Mouse (Mus musculus) hindlimb bud, embryonic 11.5 days (tissue): ENCODE results near the gene Egr4.
A peak's percentile ranks its signal among the peaks of the same experiment; 100 is the strongest.

ENCODE experiments used
- DNase-seq: peaks from one replicate; pipeline ENCODE4 v3.0.0-alpha.2; 2012; ENCODE audit warnings: low read depth, low spot score; ENCODE audit errors: extremely low spot score

The Egr4 gene

GRCm38 (mm10) chr6:85496976-85497375 lies 16.4 kb downstream of the Egr4 start:
- DNase-seq = no peak

DNA sequence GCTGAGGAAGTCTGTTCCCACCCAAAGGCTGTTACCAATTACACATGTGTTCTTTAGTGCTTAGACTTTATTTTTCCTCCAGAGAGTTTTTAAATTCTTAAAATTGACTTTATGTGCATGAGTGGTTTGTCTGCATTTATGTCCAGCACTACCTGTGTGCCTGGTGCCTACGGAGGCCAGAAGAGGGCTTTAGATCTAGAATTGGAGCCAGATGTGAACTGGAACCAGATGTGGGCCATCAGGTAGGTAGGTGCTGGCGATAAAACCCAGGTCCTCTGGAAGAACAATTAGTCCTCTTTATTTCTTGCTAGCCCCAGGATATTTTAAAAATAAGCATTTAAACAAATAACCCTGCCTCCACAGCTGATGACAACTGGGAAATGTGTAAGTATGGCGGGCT lies 21.8 kb downstream of the Egr4 start:
- DNase-seq = peak; percentile 70

DNA sequence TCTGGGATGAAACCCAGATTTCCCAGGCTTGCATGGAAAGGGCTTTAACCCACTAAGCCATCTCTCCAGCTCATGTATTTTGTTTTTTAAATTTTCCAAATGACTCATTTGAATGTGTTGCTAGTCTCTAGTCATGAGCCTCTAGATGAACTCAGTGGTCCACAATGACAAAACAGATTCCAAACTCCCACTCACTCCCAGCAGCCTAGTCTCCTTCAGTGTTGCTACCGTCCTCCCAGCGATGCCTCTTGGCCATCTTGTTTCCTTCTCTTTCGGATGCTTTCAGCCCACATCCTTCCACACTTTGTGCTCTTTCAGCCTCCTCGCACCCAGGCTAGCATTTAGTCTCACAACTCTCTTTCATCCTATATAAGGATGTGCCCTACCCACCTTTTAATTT lies 23.1 kb downstream of the Egr4 start:
- no peak for DNase-seq

DNA sequence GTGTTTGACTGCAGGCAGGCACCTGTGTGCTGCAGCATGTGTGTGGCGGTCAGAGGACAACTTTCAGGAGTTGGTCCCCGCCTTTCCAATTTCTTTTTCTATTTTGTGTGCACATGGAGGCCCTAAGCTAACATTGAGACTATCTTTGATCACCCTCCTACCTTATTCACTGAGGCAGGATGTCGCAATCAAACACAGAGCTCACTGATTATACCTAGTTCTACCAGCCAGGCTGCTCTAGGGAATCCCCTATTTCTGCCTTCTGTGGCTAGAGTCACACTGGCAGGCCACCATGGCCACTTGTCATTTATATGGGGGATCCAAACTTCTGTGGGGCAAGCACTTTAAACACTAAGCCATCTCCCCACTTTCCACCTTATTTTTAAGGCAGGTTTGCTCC lies 23.7 kb downstream of the Egr4 start:
- DNase-seq = no peak

- DNase-seq = no peak
Observed at GRCm38 (mm10) chr6:85488510-85488909, 24.9 kb downstream of the Egr4 start.

GRCm38 (mm10) chr6:85485738-85486137 lies 27.7 kb downstream of the Egr4 start:
- no peak for DNase-seq

DNA sequence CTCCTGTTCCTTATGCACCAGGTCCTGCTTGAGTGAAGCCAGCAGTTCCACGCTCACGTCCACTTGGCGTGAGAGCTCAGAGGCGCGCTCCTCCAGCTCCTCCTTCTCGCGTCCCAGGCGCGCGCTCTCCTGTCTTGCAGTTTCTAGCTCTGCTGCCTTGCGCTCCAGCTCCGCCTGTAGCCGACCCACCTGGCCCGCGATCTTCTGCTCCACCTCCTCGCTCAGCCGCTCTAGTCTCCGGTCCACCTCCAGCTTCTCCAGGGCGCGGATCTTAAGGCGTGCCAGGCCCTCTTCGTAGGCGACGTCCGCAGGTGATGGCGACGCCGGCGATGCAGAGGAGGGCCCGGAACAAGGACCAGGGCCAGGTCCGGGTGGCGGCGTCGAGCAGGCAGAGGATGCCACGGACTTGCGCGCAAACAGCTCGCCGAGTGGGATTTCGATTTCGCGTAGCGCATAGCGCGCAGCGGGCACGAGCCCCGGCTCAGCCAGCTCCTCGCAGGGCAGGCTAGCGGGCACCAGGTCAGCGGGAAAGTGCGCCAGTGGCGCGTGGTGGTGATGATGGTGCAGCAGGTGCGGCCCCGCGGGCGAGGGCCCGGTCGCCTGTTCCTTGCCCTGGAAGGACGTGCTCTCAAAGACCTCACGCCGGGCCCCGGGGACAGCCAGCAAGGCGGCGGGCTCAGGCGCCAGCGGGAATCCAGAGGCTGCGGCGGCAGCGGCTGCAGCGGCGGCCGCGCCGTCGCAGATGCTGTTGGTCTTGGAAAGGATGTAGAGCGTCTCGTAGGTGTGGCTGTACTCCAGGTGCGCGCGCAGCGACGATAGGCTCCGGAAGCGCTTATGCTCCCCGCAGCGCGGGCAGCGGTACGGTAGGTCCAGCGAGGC lies 29.3 kb downstream of the Egr4 start:
- DNase-seq = no peak

GRCm38 (mm10) chr6:85480685-85481084 lies 32.7 kb downstream of the Egr4 start:
- no peak for DNase-seq

- no peak for DNase-seq
Observed at GRCm38 (mm10) chr6:85479979-85480378, 33.4 kb downstream of the Egr4 start.

GRCm38 (mm10) chr6:85478416-85478815 lies 35.0 kb downstream of the Egr4 start:
- DNase-seq = no peak

- DNase-seq = no peak
Observed at GRCm38 (mm10) chr6:85477366-85477917, 35.9 kb downstream of the Egr4 start.

GRCm38 (mm10) chr6:85475581-85475980 lies 37.8 kb downstream of the Egr4 start:
- no peak for DNase-seq

GRCm38 (mm10) chr6:85472542-85472941 lies 40.8 kb downstream of the Egr4 start:
- DNase-seq = no peak

- DNase-seq = no peak
Observed at GRCm38 (mm10) chr6:85471962-85472361, 41.4 kb downstream of the Egr4 start.

GRCm38 (mm10) chr6:85469660-85470430 lies 43.5 kb downstream of the Egr4 start:
- DNase-seq = no peak

GRCm38 (mm10) chr6:85465381-85465780 lies 48.0 kb downstream of the Egr4 start:
- DNase-seq = no peak
